Mouse (Mus musculus) adipocyte (in vitro differentiated cells): ENCODE measurements around the gene Hspb2.

Experiments
- DNase-seq: peaks from one replicate; pipeline ENCODE4 v3.0.0-alpha.2; 2016; ENCODE audit warnings: low spot score

Gene Hspb2

GRCm38 (mm10) chr9:50711337-50711736 is 40.8 kb downstream of the Hspb2 start:
- no peak for DNase-seq

GRCm38 (mm10) chr9:50709108-50709507 is 43.0 kb downstream of the Hspb2 start:
- peak; percentile 23 for DNase-seq

- no peak for DNase-seq
These were observed 47.2 kb downstream of the Hspb2 start for GRCm38 (mm10) chr9:50704907-50705306.
